Mouse (Mus musculus) regulatory T cell (primary cell): ENCODE data around the gene S1pr5.
"Not testable (repeated sequence)": the region's sequence is repeated elsewhere in the genome, so short reads cannot be mapped to it uniquely, and the experiment has no call there.

Experiments used
- in situ Hi-C: fragments of 300-600 bp; cut with MboI, MseI; formaldehyde crosslinking; loops from one replicate; pipeline ENCODE4 v1.15.1; 2025; ENCODE audit warnings: high pct_unique_total_duplicates

S1pr5 gene

DNA sequence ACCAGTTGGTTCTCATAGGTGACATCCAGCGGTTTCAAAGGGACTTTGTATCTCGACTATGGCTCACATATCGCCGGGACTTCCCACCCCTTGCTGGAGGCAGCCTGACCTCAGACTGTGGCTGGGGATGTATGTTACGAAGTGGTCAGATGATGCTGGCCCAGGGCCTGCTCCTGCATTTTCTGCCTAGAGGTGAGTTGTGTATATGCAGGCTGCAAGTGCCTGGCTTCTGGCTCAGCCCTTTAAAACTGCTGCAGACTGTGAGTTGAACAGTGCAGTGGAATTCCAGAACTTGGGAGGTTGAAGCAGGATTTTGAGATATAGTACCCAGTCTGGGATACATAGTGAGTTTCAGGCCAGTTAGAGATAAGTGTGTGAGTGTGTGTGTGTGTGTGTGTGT is 18.6 kb upstream of the S1pr5 start:
- in situ Hi-C loops = no loop called here

- in situ Hi-C loops = no loop called here
Observed at GRCm38 (mm10) chr9:21265611-21266010, 17.4 kb upstream of the S1pr5 start.

DNA sequence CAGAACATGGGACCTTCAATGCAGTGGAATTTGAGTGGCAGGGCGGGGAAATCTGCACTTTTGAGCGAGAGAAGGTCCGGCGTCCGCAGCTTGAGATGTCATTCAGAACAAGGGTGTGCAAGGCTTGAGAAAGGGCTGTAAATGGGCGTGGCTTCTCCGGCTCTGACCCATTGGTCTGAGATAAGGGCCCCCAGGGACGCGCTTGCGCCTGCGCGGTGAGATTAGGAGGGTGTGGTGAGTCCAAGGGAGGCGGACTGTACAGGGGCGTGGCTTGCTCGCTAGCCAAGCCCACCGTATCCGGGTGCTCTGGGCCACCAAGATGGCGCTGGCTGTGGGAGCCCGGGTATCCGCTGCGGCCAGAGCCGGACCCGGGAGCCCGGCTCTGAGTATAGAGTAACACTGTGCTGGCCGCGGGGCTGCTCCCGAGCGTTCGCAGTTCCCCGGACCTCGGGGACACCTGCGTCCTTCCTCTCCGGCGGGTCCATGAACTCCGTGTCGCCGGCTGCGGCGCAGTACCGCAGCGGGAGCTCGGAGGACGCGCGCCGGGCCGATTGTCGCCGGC is 16.8 kb upstream of the S1pr5 start, which contains the start of gene Atg4d:
Atg4d (plus strand) TSS at position 294 of the 562 bp plus-strand sequence.
- in situ Hi-C loops = no loop called here

- in situ Hi-C loops = no loop called here
Observed at GRCm38 (mm10) chr9:21264272-21264999, 16.2 kb upstream of the S1pr5 start.

- in situ Hi-C loops = no loop called here
Observed at GRCm38 (mm10) chr9:21261831-21262230, 13.6 kb upstream of the S1pr5 start.

- in situ Hi-C loops = no loop called here
Observed at GRCm38 (mm10) chr9:21260491-21261040, 12.3 kb upstream of the S1pr5 start.

GRCm38 (mm10) chr9:21256349-21256748 is 8.1 kb upstream of the S1pr5 start:
- in situ Hi-C loops = not testable (repeated sequence)

DNA sequence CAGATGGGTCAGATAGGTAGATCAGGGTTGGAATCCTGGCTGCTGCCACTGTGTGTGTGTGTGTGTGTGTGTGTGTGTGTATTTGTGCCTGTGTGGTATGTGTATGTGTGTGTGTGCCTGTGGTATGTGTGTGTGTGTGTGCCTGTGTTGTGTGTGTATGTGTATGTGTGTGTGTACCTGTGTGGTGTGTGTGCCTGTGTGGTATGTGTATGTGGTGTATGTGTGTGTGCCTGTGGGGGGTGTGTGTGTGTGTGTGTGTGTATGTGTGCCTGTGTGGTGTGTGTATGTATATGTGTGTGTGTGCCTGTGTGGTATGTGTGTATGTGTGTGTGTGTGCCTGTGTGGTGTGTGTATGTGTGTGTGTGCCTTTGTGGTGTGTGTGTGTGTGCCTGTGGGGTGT is 6.4 kb upstream of the S1pr5 start:
- in situ Hi-C loops = loop anchor here (5.0 kb wide), 1 partner anchor 98 kb away; no protein-coding TSS in a partner anchor

GRCm38 (mm10) chr9:21251116-21251735 is 3.0 kb upstream of the S1pr5 start:
- in situ Hi-C loops = loop anchor here (5.0 kb wide), 1 partner anchor 101 kb away; no protein-coding TSS in a partner anchor

DNA sequence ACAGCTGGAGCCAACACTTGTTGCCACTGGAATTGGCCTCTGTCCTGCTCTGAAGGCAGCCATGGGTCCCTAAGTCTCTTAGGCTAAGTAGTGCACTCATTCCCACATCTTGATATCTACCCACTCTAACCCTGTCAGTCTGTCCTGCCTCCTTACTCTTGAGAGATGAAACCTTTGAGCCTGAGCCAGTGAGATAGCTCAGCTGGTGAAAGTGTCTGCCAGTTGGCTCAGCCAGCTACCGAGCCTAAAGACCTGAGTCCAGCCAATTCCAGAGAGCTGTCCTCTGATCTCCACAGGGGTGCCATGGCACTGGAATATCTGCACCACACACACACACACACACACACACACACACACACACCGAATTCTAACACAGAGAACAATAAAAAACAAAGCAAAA is 2.3 kb upstream of the S1pr5 start:
- in situ Hi-C loops = loop anchor here (5.0 kb wide), 1 partner anchor 102 kb away; no protein-coding TSS in a partner anchor

- in situ Hi-C loops = loop anchor here (5.0 kb wide), 1 partner anchor 102 kb away; no protein-coding TSS in a partner anchor
Observed at GRCm38 (mm10) chr9:21249629-21250508, 1.6 kb upstream of the S1pr5 start.

DNA sequence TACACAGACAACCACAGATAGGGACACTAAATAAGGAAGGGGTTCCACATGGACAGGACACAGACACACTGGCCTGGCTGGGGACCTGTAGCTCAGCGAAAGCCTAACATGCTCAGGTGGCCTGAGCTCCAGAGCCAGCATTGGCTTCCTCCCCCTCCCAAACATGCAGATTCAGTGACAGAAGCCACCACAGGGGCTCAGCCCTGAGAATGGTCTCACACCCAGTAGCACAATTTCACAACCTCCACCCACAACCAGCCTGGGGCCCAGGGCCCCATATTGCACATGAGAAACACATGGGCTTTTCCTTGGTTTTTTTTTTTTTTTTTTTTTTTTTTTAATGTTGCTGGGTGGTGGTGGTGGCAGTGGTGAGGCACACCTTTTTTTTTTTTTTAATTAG is 1.9 kb downstream of the S1pr5 start:
- in situ Hi-C loops = no loop called here

GRCm38 (mm10) chr9:21245113-21245487 is 3.1 kb downstream of the S1pr5 start:
- in situ Hi-C loops = no loop called here

DNA sequence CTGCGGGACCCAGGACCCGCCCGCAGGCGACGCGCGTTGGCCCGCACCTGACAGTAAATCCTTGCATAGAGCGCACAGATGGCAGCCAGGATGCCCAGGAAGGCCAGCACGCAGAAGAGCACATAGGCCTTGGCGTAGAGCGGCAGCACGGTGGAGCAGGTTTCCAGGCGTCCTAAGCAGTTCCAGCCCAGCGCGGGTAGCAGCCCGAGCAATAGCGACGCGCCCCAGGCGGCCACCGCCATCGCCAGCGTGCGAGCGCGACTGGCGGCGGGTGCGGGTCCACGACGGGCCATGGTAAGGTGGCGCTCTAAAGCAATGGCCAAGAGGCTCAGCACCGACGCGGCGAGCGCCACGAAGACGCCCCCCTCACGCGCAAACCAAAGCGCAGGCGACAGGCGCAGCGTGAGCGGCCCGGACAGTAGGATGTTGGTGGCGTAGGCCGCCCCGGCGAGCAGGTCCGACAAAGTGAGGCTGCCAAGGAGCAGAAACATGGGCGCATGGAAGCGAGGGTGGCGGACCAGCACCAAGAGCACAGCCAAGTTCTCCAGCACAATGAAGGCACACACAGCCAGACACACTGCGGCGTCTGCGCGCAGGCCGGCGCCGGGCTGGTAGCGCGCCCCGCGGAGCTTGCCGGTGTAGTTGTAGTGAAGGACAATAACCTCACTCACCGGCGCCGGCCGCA is 3.7 kb downstream of the S1pr5 start:
- in situ Hi-C loops = no loop called here

DNA sequence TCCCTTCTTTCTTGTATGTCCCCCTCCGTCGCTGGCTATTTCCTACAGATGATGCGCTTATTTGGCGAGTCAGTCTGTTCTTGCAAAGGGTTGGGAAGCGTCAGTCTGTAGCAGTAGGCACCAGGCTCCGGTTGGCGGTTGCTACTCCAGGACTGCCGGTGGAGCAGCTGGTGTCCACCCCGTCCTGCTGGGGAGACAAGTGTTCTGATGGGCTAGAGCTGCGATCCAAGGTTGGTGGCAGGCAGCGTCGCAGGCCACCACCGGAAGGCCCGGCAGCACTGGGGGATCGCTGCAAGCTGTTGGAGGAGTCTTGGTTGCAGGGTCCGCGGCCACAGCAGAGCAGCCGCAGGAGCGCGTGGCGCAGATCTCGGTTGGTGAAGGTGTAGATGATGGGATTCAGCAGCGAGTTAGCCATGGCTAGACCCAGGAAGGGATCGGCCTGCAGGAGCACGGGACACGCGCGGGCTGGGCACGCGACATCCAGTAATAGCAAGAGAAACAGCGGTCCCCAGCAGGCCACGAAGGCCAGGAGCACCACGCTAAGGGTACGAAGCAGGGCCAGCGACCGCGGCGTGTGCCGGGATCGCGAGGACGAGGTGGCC is 4.3 kb downstream of the S1pr5 start:
- in situ Hi-C loops = no loop called here

- in situ Hi-C loops = no loop called here
Observed at GRCm38 (mm10) chr9:21241343-21241742, 6.9 kb downstream of the S1pr5 start.

DNA sequence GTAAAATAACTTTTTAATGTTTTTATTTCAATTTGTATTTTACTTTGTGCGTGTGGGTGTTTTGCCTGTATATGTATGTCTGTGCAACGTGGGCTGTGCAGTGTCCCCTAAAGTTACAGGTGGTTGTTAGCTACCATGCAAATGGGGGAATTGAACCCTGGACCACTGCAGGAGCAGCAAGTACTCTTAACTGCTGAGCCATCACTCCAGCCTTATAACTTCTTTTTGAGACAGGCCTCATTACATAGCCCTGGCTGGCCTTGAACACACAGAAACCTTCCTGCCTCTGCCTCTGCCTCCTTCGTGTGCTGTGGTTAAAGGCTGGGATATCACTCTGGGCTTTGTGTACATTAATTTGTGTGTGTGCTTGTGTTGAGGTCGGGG is 8.8 kb downstream of the S1pr5 start:
- in situ Hi-C loops = no loop called here

DNA sequence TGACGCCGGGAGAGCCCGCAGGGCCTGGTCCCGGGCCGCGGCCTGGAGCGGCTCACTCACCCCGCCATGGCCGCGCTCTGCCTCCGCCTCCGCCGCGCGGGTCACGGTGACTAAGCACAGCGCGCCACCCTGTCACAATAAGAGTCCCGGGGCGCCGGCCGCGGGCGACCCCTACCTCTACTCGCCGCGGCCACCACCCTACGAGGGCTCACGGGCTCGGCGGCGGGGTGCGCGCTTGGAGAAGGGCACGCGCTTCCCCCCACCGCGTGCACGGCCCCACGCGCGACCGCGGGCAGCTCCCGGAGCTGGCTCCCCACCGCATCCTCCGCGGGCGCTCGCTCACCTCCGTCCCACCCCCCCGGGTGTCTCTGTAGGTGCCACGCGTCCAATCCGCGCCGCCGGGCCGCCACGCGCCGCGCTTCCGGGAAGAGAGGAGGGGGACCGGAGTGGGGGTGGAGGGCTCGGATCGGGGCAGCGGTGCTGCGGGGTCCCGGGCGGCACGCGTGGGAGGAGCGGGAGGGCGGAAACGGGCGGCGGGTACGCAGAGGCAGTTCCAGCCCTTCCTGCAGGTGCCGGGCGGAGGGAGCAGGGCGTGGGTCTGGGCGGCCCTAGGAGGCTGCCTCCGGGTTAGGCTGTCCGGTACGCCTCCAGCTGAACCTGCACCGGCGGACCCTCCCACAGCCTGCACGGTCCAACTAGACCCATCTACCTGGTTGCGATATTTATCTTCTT is 9.3 kb downstream of the S1pr5 start, which contains the start of gene Keap1:
Keap1 (minus strand) TSS at position 629 of the 732 bp plus-strand sequence.
- in situ Hi-C loops = no loop called here

DNA sequence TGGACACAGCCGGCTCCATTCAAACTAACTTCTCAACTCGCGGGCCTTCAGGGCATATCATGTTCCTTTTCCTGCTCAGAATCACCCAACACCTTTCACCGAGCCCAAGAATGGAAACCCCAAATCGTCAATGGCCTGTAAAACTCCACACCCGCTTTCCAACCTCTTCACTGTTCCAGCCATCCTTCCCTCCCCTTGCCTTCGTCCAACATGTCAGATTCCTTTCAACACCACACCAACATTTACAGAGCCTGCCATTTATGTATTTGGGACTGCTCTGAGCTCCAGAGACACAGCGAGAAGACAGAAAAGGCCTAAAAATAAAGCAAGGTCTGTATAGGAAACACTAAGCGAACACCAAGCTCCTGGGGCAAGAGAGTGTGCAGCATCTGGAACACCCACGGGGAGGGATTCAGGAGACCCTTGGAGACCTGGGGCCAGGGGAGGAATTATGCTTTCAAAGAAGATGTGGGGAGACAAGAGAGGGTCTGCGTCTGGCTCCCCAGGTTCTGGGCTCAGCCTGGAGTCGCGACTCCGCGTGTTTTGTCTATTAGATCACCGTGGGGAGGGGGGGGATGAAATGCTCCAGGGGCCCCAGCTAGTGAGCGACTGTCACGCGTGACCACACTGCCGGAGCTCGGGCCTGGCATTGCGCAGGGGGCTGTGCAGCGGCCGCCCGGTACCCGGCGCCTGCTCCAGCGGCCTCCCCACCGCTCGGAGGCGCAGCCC is 10.1 kb downstream of the S1pr5 start:
- in situ Hi-C loops = no loop called here
